Mouse (Mus musculus) ES-E14 (cell line): ENCODE results near the gene Ddx21.
"Not testable (repeated sequence)": the region's sequence is repeated elsewhere in the genome, so short reads cannot be mapped to it uniquely, and the experiment has no call there.

Source experiments
- HCFC1 ChIP-seq: IDR thresholded peaks from 2 replicates; pipeline ENCODE4 v1.6.1; 2012; ENCODE audit warnings: low read length, inconsistent platforms, borderline replicate concordance; ENCODE audit not compliant: insufficient read depth
- ZNF384 ChIP-seq: IDR thresholded peaks from 2 replicates; pipeline ENCODE4 v1.6.1; 2012; ENCODE audit warnings: low read depth, low read length, inconsistent platforms

GRCm38 (mm10) chr10:62599311-62599710 is 2.8 kb downstream of the Ddx21 start:
- not testable (repeated sequence) for TF ChIP-seq HCFC1
- TF ChIP-seq ZNF384: peak; percentile 87
